Mouse (Mus musculus) right cerebral cortex, postnatal 36 days (tissue): ENCODE data around the gene Pbxip1.
A peak's percentile ranks its signal among the peaks of the same experiment; 100 is the strongest.

Source experiments
- DNase-seq, 2 experiments: peaks; one replicate each; pipeline ENCODE4 v3.0.0; 2022; ENCODE audit warnings: low spot score in 2 of 2, mixed read lengths in 1 of 2

Gene Pbxip1

GRCm38 (mm10) chr3:89436176-89437113, at the start of gene Pbxip1:
Gene Pbxip1, plus strand, starts transcription at chr3:89436706.
- no peak for DNase-seq

DNA sequence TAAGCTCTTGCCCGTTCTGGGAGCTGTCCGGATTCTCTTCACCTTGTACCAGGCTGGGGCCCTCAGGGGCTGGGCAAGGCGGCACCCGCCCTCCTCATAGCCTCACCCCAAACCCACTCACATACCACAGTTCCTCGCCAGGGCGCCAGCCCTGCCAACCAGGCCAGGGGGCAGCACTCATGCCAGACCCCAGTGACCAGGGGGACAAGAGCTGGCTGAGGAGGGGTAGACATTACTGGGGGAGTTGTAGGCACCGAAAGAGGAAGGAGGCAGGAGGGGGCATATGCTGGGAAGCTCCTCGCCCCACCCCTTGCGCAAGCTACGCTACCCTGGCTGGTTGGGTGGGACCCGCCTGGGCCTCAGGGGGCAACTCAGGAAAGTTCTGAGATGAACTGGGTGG, 48.9 kb upstream of the Pbxip1 start:
- no peak for DNase-seq

- DNase-seq = no peak
These were observed 48.2 kb upstream of the Pbxip1 start for GRCm38 (mm10) chr3:89388134-89388881.

DNA sequence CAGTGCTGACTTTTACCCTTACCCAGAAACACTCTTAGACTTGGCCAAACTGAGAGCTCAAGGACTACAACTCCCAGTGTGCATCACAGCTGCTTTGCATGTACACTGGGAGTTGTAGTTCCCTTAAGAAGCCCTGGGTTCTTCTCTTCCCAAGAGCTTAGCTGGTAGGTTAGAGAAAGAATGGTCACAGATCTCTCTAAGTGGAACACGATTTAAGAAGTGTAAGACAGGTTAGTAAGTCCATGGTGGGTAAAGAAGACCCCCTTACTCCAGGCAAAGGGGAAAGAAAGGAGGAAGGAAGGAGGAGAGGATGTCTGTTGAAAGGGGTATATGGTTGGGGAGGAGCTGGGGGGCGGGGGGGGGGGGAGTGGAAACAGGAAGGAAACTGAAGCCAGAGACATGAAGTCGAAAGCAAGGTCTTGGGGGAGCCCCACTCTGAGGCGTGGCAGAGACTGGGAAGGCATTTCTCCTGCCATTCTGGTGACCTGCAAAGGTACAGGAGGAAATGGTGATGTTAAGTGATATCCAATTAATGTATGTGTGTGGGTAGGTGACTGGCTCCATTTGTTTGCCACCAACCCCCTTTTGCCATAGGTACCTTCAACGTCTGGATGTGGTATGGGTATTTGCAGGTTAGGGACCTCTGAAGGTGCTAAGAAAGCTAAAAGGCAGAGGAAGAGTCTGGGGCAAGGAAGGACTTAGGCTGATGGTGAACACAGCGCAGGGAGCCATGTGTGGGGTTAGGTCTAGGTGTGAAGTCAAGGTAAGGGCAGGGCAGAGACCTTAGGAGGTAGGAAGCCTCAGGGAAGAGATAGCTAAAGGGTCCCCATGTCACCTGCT, 47.4 kb upstream of the Pbxip1 start:
- no peak for DNase-seq

- no peak for DNase-seq
These were observed 46.4 kb upstream of the Pbxip1 start for GRCm38 (mm10) chr3:89390111-89390515.

- DNase-seq = no peak
These were observed 45.5 kb upstream of the Pbxip1 start for GRCm38 (mm10) chr3:89390699-89391662.

- DNase-seq = no peak
These were observed 44.6 kb upstream of the Pbxip1 start for GRCm38 (mm10) chr3:89391663-89392511.

DNA sequence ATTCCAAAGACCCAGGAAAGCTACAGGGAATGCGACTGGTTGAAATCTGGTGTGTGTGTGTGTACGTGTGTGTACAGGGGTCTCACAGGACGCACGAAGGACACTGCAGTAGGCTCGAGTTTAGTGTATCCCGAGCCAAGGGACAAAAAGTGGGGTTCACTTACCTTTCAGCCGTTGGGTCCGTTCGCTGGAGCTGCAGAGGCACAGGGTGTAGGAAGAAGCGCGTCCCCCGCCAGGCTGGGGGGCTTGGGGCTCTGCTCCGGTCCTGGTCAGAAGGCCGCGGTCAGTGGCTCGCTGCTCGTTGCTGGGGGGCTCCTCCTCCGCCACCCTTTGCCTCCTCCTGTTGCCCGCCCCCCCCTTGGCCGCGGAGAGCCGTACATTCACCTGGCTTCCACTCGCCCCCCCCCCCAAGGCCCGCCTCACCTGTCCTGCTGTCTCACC, 43.6 kb upstream of the Pbxip1 start:
- no peak for DNase-seq

DNA sequence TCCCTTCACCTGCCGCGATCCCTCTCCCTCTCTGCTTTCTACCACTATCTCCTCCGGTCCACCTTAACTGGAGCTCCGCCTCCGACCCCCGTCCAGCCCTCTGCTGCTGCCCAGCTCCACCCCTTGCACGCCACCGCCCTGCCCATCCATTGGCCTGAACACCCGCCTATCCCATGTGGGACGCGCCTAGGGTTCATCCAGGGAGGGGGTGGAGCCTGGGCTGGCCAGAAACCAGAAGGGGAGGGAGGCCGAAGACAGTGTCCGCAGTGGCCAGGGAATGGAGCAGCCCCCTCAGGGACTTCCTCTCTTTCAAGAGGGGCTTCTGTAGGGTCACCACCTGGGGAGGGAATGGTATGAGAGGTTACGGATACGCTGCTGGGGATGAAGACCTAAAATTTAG, 42.9 kb upstream of the Pbxip1 start:
- peak; percentile 92 to 96 for DNase-seq

DNA sequence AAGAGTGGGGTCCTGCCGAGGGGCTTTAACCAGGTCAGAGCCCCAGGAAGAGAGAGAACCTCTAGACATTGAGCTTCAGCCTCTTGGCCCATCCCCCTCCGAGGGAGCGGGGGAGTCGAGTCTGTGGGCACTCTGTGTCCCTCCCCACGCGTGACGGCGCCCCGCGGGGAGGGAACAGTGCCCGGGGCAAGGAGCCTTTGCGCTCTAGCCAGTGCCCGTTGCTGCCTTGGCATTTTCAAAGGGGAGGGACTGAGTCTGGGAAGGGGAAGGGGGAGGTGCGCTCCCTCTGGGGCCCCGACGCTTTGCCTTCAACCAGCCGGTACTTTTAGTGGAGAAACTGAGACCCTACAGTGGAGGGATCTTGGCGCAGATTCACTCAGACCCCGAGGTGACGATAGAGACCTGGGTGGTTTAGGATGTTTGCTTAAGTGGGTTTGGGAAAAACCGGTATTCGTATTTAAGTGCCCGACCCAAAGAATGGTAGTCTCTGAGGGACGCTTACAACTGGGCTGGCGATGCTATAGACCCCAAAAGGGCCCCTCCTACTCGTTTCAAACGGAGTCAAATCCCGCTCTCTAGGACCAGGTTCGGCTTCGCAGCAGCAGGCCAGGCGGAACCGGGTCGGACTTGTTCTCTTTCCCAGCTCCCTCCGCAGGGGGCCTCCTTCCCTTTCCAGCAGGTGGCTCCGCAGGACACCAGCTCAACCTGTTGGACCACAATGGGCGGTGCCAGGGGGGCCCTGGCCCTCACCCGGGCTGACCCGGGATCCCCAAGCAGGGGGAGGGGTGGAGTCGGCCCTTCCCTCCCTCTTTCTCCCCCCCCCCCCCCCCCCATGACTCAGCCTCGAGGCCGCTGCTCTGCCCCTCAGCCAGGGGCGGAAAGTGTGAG, 42.3 kb upstream of the Pbxip1 start, which contains the start of gene Zbtb7b:
TSS of gene Zbtb7b (minus strand) at position 771 of the 888 bp plus-strand sequence.
- DNase-seq = peak in 1 of 2 experiments; percentile 28

DNA sequence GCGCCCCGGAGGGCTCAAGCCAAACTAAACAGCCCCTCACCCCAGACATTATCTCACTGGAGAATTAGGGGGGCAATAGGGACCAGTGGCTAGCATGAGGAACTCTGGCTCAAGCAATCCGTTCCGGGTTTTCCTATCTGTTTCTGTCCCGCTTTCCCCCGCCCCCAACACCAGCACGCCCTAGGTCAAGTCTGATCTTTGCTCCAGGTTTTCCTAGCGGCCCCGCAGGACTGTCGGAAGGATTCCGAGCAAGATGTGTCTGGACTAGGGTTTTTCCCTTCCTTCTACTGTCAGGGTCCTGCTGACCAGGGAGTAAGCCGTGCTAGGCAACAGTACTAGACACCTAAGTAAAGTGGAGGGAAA, 41.6 kb upstream of the Pbxip1 start:
- no peak for DNase-seq

DNA sequence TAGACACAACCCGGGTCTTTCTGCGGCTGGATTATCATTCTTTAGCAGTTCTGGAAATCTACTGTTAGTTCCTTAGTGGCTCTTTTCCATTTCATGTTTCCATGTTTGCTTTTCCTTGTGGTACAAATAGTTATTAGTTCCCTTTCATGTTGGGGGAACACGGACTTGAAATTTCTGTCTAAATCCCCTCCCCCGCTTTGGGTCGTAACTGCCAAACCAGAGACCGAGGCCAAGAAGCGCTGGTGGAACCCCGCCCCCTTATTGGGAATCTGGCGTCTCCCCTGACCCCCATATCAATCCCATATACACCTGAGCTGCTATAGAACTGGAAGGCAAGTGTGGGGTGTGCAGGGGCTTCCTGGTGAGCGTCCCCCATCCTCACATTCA, 41.1 kb upstream of the Pbxip1 start:
- DNase-seq = no peak

GRCm38 (mm10) chr3:89395806-89396653, 40.5 kb upstream of the Pbxip1 start:
- DNase-seq = no peak

DNA sequence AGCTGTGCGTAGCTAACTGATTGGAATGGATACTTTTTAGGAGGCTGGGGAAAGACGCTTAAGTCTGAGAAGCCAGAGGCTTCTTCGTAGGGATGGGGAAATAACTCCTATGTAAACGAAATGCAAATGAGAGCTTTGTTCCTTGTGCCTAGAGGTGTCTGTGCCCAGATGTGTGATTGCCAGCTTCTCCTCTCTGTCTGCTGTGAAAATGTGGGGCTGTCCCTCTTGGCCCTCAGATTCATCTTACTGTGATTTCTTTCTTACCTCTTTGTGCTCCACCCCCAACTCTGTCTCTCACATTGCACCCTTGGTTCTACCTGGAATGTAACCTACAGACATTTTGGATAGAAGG, 39.9 kb upstream of the Pbxip1 start:
- no peak for DNase-seq

DNA sequence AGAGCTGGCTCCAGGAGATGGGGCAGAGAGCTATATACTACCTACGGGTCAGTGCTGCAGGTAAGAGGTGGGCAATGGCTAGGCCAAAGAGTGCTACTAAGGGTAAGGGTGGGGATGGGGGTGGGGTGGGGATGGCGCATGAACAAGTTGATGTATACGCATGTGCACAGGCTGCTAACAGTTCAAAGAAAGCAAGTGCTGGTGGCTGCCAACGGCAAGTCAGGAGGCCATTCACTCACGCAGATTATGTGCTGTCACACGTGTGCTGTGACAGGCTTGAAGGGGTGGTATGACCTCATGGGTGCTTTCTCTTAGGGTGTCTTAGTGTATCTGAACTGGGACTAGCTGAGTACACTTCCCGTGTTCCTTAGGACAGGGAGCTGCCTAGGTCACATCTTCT, 35.2 kb upstream of the Pbxip1 start:
- no peak for DNase-seq

DNA sequence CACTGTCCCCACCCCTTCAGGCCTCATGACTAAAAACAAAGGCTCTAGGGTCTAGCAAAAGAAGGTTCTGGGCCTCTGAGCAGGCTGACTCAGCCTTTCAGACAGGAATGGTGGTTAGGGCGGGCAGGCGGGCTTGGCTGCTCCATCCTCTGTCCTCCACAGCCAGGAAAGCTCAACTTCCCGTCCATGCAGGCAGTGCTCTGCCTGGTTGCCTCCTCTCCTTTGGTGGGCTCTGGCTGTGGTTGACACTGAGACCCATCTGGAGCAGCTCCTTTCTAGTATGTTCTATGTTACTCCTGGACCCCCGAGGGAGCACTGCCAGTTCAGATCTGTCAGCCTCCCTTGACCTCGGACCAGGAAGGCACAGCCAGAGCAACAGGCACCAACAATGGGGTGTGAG, 33.8 kb upstream of the Pbxip1 start, which contains the start of gene Lenep:
TSS of gene Lenep (minus strand) at position 101 of the 400 bp plus-strand sequence.
- no peak for DNase-seq

DNA sequence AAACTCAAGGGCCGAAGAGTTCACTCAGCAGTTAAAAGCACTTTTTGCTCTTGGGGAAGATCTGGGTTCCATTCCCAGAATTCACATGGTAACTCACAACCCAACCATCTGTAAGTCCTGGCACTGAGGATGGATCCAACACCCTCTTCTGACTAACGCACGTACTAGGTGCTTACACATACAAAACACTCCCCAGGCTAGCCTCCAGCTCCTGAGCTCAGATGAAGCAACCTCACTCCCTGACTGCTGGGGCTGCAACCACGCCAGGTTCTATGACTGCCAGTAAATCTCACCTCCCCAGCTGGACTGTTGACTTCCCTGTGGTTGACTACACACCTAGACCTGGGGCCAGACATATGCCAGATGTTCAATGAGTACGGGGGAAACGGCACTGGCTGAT, 29.6 kb upstream of the Pbxip1 start:
- no peak for DNase-seq

- DNase-seq = no peak
These were observed 28.1 kb upstream of the Pbxip1 start for GRCm38 (mm10) chr3:89408448-89408847.
